Mouse (Mus musculus) CD4-positive, CD25-positive, alpha-beta regulatory T cell, adult 9 weeks (primary cell): ENCODE data around the gene Prss16. TPM values are rescaled to one million over a fixed set of nuclear protein-coding genes. Genes with fewer than 3 reads are reported as not detected.

Source experiments
- polyA plus RNA-seq: library from polyadenylated mRNA; unstranded; fragments of 100-300 nt; shearing (Covaris generic); gene quantifications from one replicate; pipeline ENCODE4 v1.2.1, GENCODE M21; 2017

Gene Prss16
- 0.77 TPM for polyA plus RNA-seq

GRCm38 (mm10) chr13:22009642-22010041 lies at the start of gene Prss16:
Prss16 (minus strand) TSS chr13:22009742.

GRCm38 (mm10) chr13:22042568-22043502 lies 33.3 kb upstream of the Prss16 start, which contains the start of the genes Hist1h2ag and Hist1h2bj:
Hist1h2ag (minus strand) TSS chr13:22042944.
Hist1h2bj (plus strand) TSS chr13:22043214.

GRCm38 (mm10) chr13:22041142-22041536 lies 31.6 kb upstream of the Prss16 start, which contains the start of gene Hist1h4i:
Hist1h4i (minus strand) TSS chr13:22041362.

GRCm38 (mm10) chr13:22035267-22036148 lies 26.0 kb upstream of the Prss16 start, which contains the start of the genes Hist1h2ah and Hist1h2bk:
Hist1h2ah (minus strand) TSS chr13:22035568.
Hist1h2bk (plus strand) TSS chr13:22035870.

GRCm38 (mm10) chr13:21980981-21981802 lies 28.4 kb downstream of the Prss16 start, which contains the start of gene Pom121l2:
Pom121l2 (plus strand) TSS chr13:21981194.

Other genes with a start within 250 kb of the Prss16 start
- 4.1 TPM for gene Hist1h1b, start 229.1 kb downstream of the Prss16 start, polyA plus RNA-seq
- gene Hist1h3i, start 226.4 kb downstream of the Prss16 start, polyA plus RNA-seq, result 0.91 TPM
- gene Hist1h2an, start 222.5 kb downstream of the Prss16 start, polyA plus RNA-seq, result not detected
- not detected for gene Hist1h2bp, start 222.3 kb downstream of the Prss16 start, polyA plus RNA-seq
- gene Hist1h2bq, start 199.5 kb downstream of the Prss16 start, polyA plus RNA-seq, result 5.5 TPM
- gene Hist1h2ao, start 199.3 kb downstream of the Prss16 start, polyA plus RNA-seq, result not detected
- gene Hist1h4m, start 198.0 kb downstream of the Prss16 start, polyA plus RNA-seq, result 26.8 TPM
- not detected for gene Hist1h4n, start 177.5 kb downstream of the Prss16 start, polyA plus RNA-seq
- gene Hist1h2ap, start 176.2 kb downstream of the Prss16 start, polyA plus RNA-seq, result 44.7 TPM
- 5.6 TPM for gene Hist1h2br, start 176.0 kb downstream of the Prss16 start, polyA plus RNA-seq
- 0.17 TPM for gene Zfp184, start 64.6 kb downstream of the Prss16 start, polyA plus RNA-seq
- not detected for gene Pom121l2, start 28.5 kb downstream of the Prss16 start, polyA plus RNA-seq
- 1.9 TPM for gene Hist1h2ah, start 25.8 kb upstream of the Prss16 start, polyA plus RNA-seq
- not detected for gene Hist1h2bk, start 26.1 kb upstream of the Prss16 start, polyA plus RNA-seq
- 11.9 TPM for gene Hist1h4i, start 31.6 kb upstream of the Prss16 start, polyA plus RNA-seq
- gene Hist1h2ag, start 33.2 kb upstream of the Prss16 start, polyA plus RNA-seq, result 1.5 TPM
- 2.9 TPM for gene Hist1h2bj, start 33.5 kb upstream of the Prss16 start, polyA plus RNA-seq
- not detected for gene Vmn1r188, start 74.7 kb upstream of the Prss16 start, polyA plus RNA-seq
- gene Vmn1r189, start 96.1 kb upstream of the Prss16 start, polyA plus RNA-seq, result not detected
- not detected for gene Vmn1r191, start 174.2 kb upstream of the Prss16 start, polyA plus RNA-seq
- gene Vmn1r192, start 181.4 kb upstream of the Prss16 start, polyA plus RNA-seq, result not detected
- gene Vmn1r193, start 213.4 kb upstream of the Prss16 start, polyA plus RNA-seq, result not detected
- not detected for gene Vmn1r194, start 234.5 kb upstream of the Prss16 start, polyA plus RNA-seq